Mouse (Mus musculus): ENCODE measurements around the gene Iqcf3.
"Not testable (repeated sequence)": the region's sequence is repeated elsewhere in the genome, so short reads cannot be mapped to it uniquely, and the experiment has no call there.

Iqcf3 gene

GRCm38 (mm10) chr9:106561531-106561930 is at the start of gene Iqcf3:
TSS of gene Iqcf3 (minus strand) at chr9:106561631.
- DNase-seq (ENCODE audit: low read depth, low spot score): no peak

- no peak for DNase-seq (ENCODE audit: low read depth, low spot score)
These were observed 49.3 kb upstream of the Iqcf3 start for GRCm38 (mm10) chr9:106610727-106611126.

GRCm38 (mm10) chr9:106600546-106600945 is 39.1 kb upstream of the Iqcf3 start:
- DNase-seq (ENCODE audit: low read depth, low spot score): peak; percentile 61

GRCm38 (mm10) chr9:106598466-106598865 is 37.0 kb upstream of the Iqcf3 start:
- no peak for DNase-seq (ENCODE audit: low read depth, low spot score)

GRCm38 (mm10) chr9:106595836-106596235 is 34.4 kb upstream of the Iqcf3 start:
- no peak for DNase-seq (ENCODE audit: low read depth, low spot score)

- DNase-seq (ENCODE audit: low read depth, low spot score): not testable (repeated sequence)
These were observed 34.0 kb upstream of the Iqcf3 start for GRCm38 (mm10) chr9:106595402-106595801.

GRCm38 (mm10) chr9:106592158-106592557 is 30.7 kb upstream of the Iqcf3 start:
- no peak for DNase-seq (ENCODE audit: low read depth, low spot score)

- DNase-seq (ENCODE audit: low read depth, low spot score): no peak
These were observed 21.1 kb upstream of the Iqcf3 start for GRCm38 (mm10) chr9:106582552-106582951.

- DNase-seq (ENCODE audit: low read depth, low spot score): no peak
These were observed 18.6 kb upstream of the Iqcf3 start for GRCm38 (mm10) chr9:106580016-106580415.

- DNase-seq (ENCODE audit: low read depth, low spot score): no peak
These were observed 14.7 kb upstream of the Iqcf3 start for GRCm38 (mm10) chr9:106576112-106576511.

- no peak for DNase-seq (ENCODE audit: low read depth, low spot score)
These were observed 11.9 kb upstream of the Iqcf3 start for GRCm38 (mm10) chr9:106573366-106573765.

GRCm38 (mm10) chr9:106572186-106572585 is 10.8 kb upstream of the Iqcf3 start:
- no peak for DNase-seq (ENCODE audit: low read depth, low spot score)

GRCm38 (mm10) chr9:106570896-106571295 is 9.5 kb upstream of the Iqcf3 start, which contains the start of gene Iqcf4:
TSS of gene Iqcf4 (minus strand) at chr9:106570996.
- DNase-seq (ENCODE audit: low read depth, low spot score): no peak

GRCm38 (mm10) chr9:106566437-106566836 is 5.0 kb upstream of the Iqcf3 start:
- DNase-seq (ENCODE audit: low read depth, low spot score): no peak

- no peak for DNase-seq (ENCODE audit: low read depth, low spot score)
These were observed 2.6 kb upstream of the Iqcf3 start for GRCm38 (mm10) chr9:106564025-106564424.

GRCm38 (mm10) chr9:106562291-106562690 is 860 bp upstream of the Iqcf3 start:
- no peak for DNase-seq (ENCODE audit: low read depth, low spot score)

- no peak for DNase-seq (ENCODE audit: low read depth, low spot score)
These were observed 26.5 kb downstream of the Iqcf3 start for GRCm38 (mm10) chr9:106534975-106535374.

GRCm38 (mm10) chr9:106534296-106534695 is 27.1 kb downstream of the Iqcf3 start:
- DNase-seq (ENCODE audit: low read depth, low spot score): no peak

GRCm38 (mm10) chr9:106531833-106532232 is 29.6 kb downstream of the Iqcf3 start:
- peak; percentile 67 for DNase-seq (ENCODE audit: low read depth, low spot score)

GRCm38 (mm10) chr9:106519909-106520308 is 41.5 kb downstream of the Iqcf3 start:
- DNase-seq (ENCODE audit: low read depth, low spot score): no peak

GRCm38 (mm10) chr9:106519433-106519832 is 42.0 kb downstream of the Iqcf3 start:
- DNase-seq (ENCODE audit: low read depth, low spot score): no peak

- DNase-seq (ENCODE audit: low read depth, low spot score): no peak
These were observed 47.2 kb downstream of the Iqcf3 start, which contains the start of gene Iqcf5 for GRCm38 (mm10) chr9:106514273-106514672. TSS of gene Iqcf5 (plus strand) at chr9:106514573.

- no peak for DNase-seq (ENCODE audit: low read depth, low spot score)
These were observed 47.9 kb downstream of the Iqcf3 start for GRCm38 (mm10) chr9:106513566-106513965.
